Mouse (Mus musculus) induced T-regulatory cell, adult 2 months (primary cell): Measurements from ENCODE around the gene Olfr967.
"Not testable (repeated sequence)": the region's sequence is repeated elsewhere in the genome, so short reads cannot be mapped to it uniquely, and the experiment has no call there.

ENCODE experiments used
- DNase-seq: peaks from one replicate; pipeline ENCODE4 v3.0.0-alpha.2; 2012; ENCODE audit warnings: low read depth

Olfr967 gene

GRCm38 (mm10) chr9:39745949-39746348 is at the start of gene Olfr967:
Gene Olfr967 (plus strand): TSS chr9:39746249.
- no peak for DNase-seq

GRCm38 (mm10) chr9:39701123-39701522 is 44.9 kb upstream of the Olfr967 start:
- not testable (repeated sequence) for DNase-seq

GRCm38 (mm10) chr9:39707017-39707416 is 39.0 kb upstream of the Olfr967 start, which contains the start of gene Olfr149:
Gene Olfr149 (minus strand): TSS chr9:39707117.
- DNase-seq = no peak

GRCm38 (mm10) chr9:39708958-39709357 is 37.1 kb upstream of the Olfr967 start:
- no peak for DNase-seq

- DNase-seq = no peak
Measured at GRCm38 (mm10) chr9:39711053-39711452, 35.0 kb upstream of the Olfr967 start, which contains the start of gene Olfr965. Gene Olfr965 (plus strand): TSS chr9:39711353.

- DNase-seq = no peak
Measured at GRCm38 (mm10) chr9:39730678-39731077, 15.4 kb upstream of the Olfr967 start, which contains the start of gene Olfr150. Gene Olfr150 (plus strand): TSS chr9:39730978.

GRCm38 (mm10) chr9:39740741-39741140 is 5.3 kb upstream of the Olfr967 start:
- DNase-seq = no peak

- no peak for DNase-seq
Measured at GRCm38 (mm10) chr9:39746428-39746827, 379 bp downstream of the Olfr967 start.

- DNase-seq = no peak
Measured at GRCm38 (mm10) chr9:39783153-39783552, 37.1 kb downstream of the Olfr967 start, which contains the start of gene Olfr968. Gene Olfr968 (minus strand): TSS chr9:39783253.

GRCm38 (mm10) chr9:39790558-39790957 is 44.5 kb downstream of the Olfr967 start, which contains the start of gene Olfr969:
Gene Olfr969 (plus strand): TSS chr9:39790945.
- DNase-seq = no peak
